Mouse (Mus musculus) frontal cortex, adult 2 months (tissue): ENCODE data around the gene Amer1. TPM values are rescaled to one million over a fixed set of nuclear protein-coding genes. Genes with fewer than 3 reads are reported as not detected.
A peak's percentile ranks its signal among the peaks of the same experiment; 100 is the strongest.

Experiments
- DNase-seq, 2 experiments: peaks; one replicate each; pipeline ENCODE4 v3.0.0; 2022; ENCODE audit warnings: low spot score in 1 of 2; ENCODE audit errors: extremely low spot score in 1 of 2
- polyA plus RNA-seq: library from polyadenylated mRNA; depleted of rRNA; stranded (reverse); fragments of >200 nt; gene quantifications from 2 replicates; pipeline ENCODE4 v1.2.3, GENCODE M21; 2012; rRNA removed

The Amer1 gene
- 3.4 and 3.5 TPM in 2 replicates for polyA plus RNA-seq

GRCm38 (mm10) chrX:95444776-95445111 lies at the start of gene Amer1:
Gene Amer1, minus strand, starts transcription at chrX:95444872.
- peak; percentile 88 to 93 for DNase-seq

GRCm38 (mm10) chrX:95457166-95457565 lies 12.5 kb upstream of the Amer1 start:
- no peak for DNase-seq

- no peak for DNase-seq
Observed at GRCm38 (mm10) chrX:95445866-95446265, 1.2 kb upstream of the Amer1 start.

GRCm38 (mm10) chrX:95445141-95445540 lies 469 bp upstream of the Amer1 start:
- DNase-seq = no peak

- peak; percentile 3 to 34 for DNase-seq
Observed at GRCm38 (mm10) chrX:95443898-95444775, 535 bp downstream of the Amer1 start.

GRCm38 (mm10) chrX:95443390-95443789 lies 1.3 kb downstream of the Amer1 start:
- DNase-seq = no peak

GRCm38 (mm10) chrX:95442261-95442660 lies 2.4 kb downstream of the Amer1 start:
- DNase-seq = no peak

GRCm38 (mm10) chrX:95441290-95441689 lies 3.4 kb downstream of the Amer1 start:
- no peak for DNase-seq

- DNase-seq = no peak
Observed at GRCm38 (mm10) chrX:95438491-95438890, 6.2 kb downstream of the Amer1 start.

- no peak for DNase-seq
Observed at GRCm38 (mm10) chrX:95437236-95437635, 7.4 kb downstream of the Amer1 start.

GRCm38 (mm10) chrX:95373101-95373500 lies 71.6 kb downstream of the Amer1 start:
- no peak for DNase-seq

Other genes starting within 250 kb of the Amer1 start
- 165 and 177 TPM in 2 replicates for gene Arhgef9, start 248.0 kb downstream of the Amer1 start, polyA plus RNA-seq
- gene Asb12, start 113.1 kb upstream of the Amer1 start, polyA plus RNA-seq = 0.20 and 0.21 TPM in 2 replicates
- not detected in 2 replicates for gene Pfn5, start 113.2 kb upstream of the Amer1 start, polyA plus RNA-seq
- gene Zc4h2, start 213.6 kb upstream of the Amer1 start, polyA plus RNA-seq = 25.9 and 28.1 TPM in 2 replicates